Mouse (Mus musculus) intestine, embryonic 14.5 days (tissue): ENCODE data around the gene Psat1. TPM values are rescaled to one million over a fixed set of nuclear protein-coding genes. Genes with fewer than 3 reads are reported as not detected.

Experiments
- ATAC-seq: fragments of 200-750 bp; cut with Nextera tagmentation; replicated peaks from 2 replicates; pipeline ENCODE4 v1.8.0; 2017; ENCODE audit warnings: low read depth, moderate number of reproducible peaks, moderate TSS enrichment, moderate library complexity; ENCODE audit not compliant: low FRiP score, low TSS enrichment
- DNase-seq: peaks from one replicate; pipeline ENCODE4 v3.0.0-alpha.2; 2018; ENCODE audit warnings: low spot score
- H3K27ac ChIP-seq: fragments of 300-500 bp; sonication (generic); 2 replicates; pipeline ENCODE4 v1.5.1; 2014; ENCODE audit warnings: low read depth, mild to moderate bottlenecking, control low read depth
- H3K27me3 ChIP-seq: fragments of 300-500 bp; sonication (generic); replicated peaks from 2 replicates; pipeline ENCODE4 v1.6.1; 2014; ENCODE audit warnings: low read length, control low read depth; ENCODE audit not compliant: control insufficient read depth, insufficient read depth
- H3K36me3 ChIP-seq: fragments of 300-500 bp; sonication (generic); 2 replicates; pipeline ENCODE4 v1.6.1; 2014; ENCODE audit warnings: low read length, control low read depth; ENCODE audit not compliant: control insufficient read depth, insufficient read depth
- H3K4me1 ChIP-seq: fragments of 300-500 bp; sonication (generic); replicated peaks from 2 replicates; pipeline ENCODE4 v1.6.1; 2014; ENCODE audit warnings: low read length, control low read depth, mixed read lengths; ENCODE audit not compliant: control insufficient read depth, insufficient read depth
- H3K4me2 ChIP-seq: fragments of 300-500 bp; sonication (generic); 2 replicates; pipeline ENCODE4 v1.6.1; 2014; ENCODE audit warnings: low read length
- H3K4me3 ChIP-seq: fragments of 300-500 bp; sonication (generic); 2 replicates; pipeline ENCODE4 v1.5.1; 2014; ENCODE audit warnings: low read depth, low read length, control low read depth, mixed read lengths
- H3K9ac ChIP-seq: fragments of 300-500 bp; sonication (generic); 2 replicates; pipeline ENCODE4 v1.6.1; 2014; ENCODE audit warnings: mild to moderate bottlenecking, low read length
- H3K9me3 ChIP-seq: fragments of 300-500 bp; sonication (generic); 2 replicates; pipeline ENCODE4 v1.6.1; 2016; ENCODE audit warnings: low read length, control low read depth; ENCODE audit not compliant: control insufficient read depth
- WGBS: fragments of 180-500 bp; shearing (Covaris S2); extraction: QIAGEN DNeasy Blood & Tissue Kit; methylation state at CpG from one replicate; pipeline ENCODE4 v1.1.7; 2014; 5-methylcytosine and 5-hydroxymethylcytosine counted together
- polyA plus RNA-seq: library from polyadenylated mRNA; unstranded; fragments of >200 nt; fragmentation: Nextera tagmentation; extraction: Ambion mirVana; gene quantifications from 2 replicates; pipeline ENCODE4 v1.2.1, GENCODE M21; 2014

Psat1 gene
- polyA plus RNA-seq, 1 experiment from 2014 or later = 80.8 TPM

GRCm38 (mm10) chr19:15865431-15865830, 81.7 kb downstream of the Psat1 start:
- Histone ChIP-seq H3K9me3 (no peaks in the 10 kb centered on the region), H3K4me3 (no peak overlapping the region), H3K4me2 (no peak overlapping the region), H3K27ac (no peak overlapping the region), H3K4me1 (peaks cover 3% of the 10 kb centered on the region; the same call in 1 of the 2 replicates), H3K9ac (no peak overlapping the region), H3K27me3 (no peaks in the 10 kb centered on the region), H3K36me3 (no peaks in the 10 kb centered on the region)
- ATAC-seq = no peak
- no peak for DNase-seq

DNA sequence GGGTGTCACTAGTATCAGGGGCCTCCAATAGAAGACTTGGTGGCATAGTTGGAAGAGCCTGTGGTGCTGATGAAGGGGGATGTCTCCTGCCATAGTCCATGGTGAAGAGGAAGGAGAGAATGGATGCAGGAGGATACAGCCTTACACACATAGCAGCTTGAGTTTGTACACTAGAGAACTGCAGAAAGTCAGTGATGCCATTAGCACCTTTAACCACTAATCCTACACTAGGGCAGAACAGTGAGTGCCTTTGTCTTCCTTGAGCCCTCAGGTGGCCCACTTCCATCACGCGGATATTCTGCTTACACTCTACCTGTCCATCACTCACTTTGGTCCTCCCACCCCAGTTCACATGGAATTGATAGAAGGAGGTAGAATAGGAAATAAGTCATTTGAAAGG, 83.0 kb downstream of the Psat1 start:
- DNase-seq = no peak
- no peak overlapping the region for H3K9ac ChIP-seq
- H3K4me2 ChIP-seq = no peak overlapping the region
- no peak overlapping the region for H3K4me3 ChIP-seq
- WGBS = 98% methylated on average over 2 of the region's 2 CpGs
- ATAC-seq = no peak
- peaks cover 3% of the 10 kb centered on the region; the same call in 1 of the 2 replicates for H3K4me1 ChIP-seq
- no peaks in the 10 kb centered on the region for H3K27me3 ChIP-seq
- H3K9me3 ChIP-seq = no peaks in the 10 kb centered on the region
- H3K36me3 ChIP-seq = no peaks in the 10 kb centered on the region
- no peak overlapping the region for H3K27ac ChIP-seq

DNA sequence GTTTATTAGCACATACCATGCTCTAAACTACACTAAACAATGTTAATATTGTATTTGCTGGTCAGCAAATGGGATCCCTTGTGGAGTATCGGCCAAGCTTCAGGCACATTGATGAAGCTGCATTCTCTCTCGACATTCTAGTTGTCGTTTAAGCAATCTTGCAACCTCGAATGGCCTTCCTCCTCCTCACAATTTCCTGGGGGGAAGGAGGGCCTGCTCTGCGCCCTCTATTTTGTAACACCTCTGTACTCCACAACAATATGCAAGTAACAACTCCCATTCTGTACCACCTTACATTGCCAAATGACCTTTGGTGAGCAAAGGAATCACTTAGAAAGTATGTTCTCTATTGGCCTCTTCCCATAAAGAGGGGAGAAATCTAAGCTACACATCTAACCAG, 91.8 kb downstream of the Psat1 start:
- DNase-seq = no peak
- Histone ChIP-seq H3K27me3 (no peaks in the 10 kb centered on the region), H3K4me1 (no peaks in the 10 kb centered on the region), H3K4me3 (no peak overlapping the region), H3K9ac (no peak overlapping the region), H3K36me3 (no peaks in the 10 kb centered on the region), H3K4me2 (no peak overlapping the region), H3K9me3 (no peaks in the 10 kb centered on the region), H3K27ac (no peak overlapping the region)
- WGBS = 87% methylated on average over 5 of the region's 5 CpGs
- ATAC-seq = no peak

Other genes with a start within 250 kb of the Psat1 start
- 23.4 and 24.2 TPM in 2 replicates for gene Cep78, start 37.7 kb upstream of the Psat1 start, polyA plus RNA-seq
- gene Gnaq, start 185.5 kb upstream of the Psat1 start, polyA plus RNA-seq = 18.4 and 18.8 TPM in 2 replicates